Mouse (Mus musculus) activated CD4-positive, CD25-positive, alpha-beta regulatory T cell, adult 4 months (primary cell): ENCODE data around the gene Gpatch2l. TPM values are rescaled to one million over a fixed set of nuclear protein-coding genes. Genes with fewer than 3 reads are reported as not detected.

Source experiments
- ATAC-seq: one replicate; pipeline ENCODE4 v1.8.0; 2017
- polyA plus RNA-seq, 2 experiments: library from polyadenylated mRNA; unstranded; fragments of 100-300 nt; shearing (Covaris generic); gene quantifications; one replicate each; pipeline ENCODE4 v1.2.1; 2017

Gene Gpatch2l
- polyA plus RNA-seq = 10 to 100 TPM; 16.9 to 23.2 TPM

- peak; percentile 97 for ATAC-seq
These were observed at the start of gene Gpatch2l for GRCm38 (mm10) chr12:86241604-86242536. Gpatch2l (plus strand) TSS chr12:86241858.

GRCm38 (mm10) chr12:86192036-86192449, 49.6 kb upstream of the Gpatch2l start:
- no peak for ATAC-seq

DNA sequence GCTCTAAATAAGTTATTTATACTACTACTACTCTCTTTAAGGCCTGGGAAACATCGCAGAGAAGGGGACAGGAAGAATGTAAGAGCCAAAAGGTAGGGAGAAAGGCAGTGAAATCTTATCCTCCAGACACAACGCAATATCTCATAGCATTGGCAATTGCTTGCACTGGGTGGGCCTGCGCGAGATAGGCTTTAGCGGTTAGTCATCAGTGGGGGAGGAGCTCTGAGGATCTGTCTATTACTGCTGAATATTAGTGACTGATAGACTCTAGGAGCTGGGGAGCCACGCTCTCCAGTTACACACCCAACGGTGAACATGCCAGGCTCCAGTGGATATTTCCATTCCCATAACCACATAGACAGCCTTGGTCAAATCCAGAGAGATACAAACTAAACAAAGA, 44.7 kb upstream of the Gpatch2l start:
- no peak for ATAC-seq

DNA sequence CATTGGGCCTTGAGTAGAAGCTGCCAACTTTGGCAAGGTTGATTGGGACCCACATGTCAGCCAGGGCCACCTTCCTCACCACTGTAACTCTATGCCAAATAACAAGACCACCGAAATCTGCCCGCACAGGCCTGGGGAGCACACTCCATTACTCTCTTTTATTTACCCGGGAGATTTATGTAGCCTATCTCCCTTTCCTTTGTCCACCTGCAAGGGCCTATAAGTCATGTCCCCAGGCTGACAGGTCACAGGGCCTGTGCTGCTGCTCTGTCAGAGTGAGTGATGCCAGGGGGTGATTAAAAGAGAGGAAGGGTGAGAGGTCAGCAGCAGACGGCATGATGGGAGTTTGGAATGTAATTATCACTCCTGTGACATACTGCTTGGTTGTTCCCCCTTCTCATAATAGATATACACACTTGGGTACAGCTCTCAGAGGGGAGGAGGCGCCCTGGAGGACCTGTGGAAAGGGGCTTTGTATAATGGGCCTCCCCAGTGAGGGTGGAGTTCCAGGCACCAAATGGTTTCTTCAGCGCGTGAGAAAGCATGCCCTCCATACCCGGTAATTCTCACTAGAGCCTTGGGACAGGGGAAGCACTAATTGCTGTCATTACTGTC, 38.1 kb upstream of the Gpatch2l start:
- no peak for ATAC-seq

DNA sequence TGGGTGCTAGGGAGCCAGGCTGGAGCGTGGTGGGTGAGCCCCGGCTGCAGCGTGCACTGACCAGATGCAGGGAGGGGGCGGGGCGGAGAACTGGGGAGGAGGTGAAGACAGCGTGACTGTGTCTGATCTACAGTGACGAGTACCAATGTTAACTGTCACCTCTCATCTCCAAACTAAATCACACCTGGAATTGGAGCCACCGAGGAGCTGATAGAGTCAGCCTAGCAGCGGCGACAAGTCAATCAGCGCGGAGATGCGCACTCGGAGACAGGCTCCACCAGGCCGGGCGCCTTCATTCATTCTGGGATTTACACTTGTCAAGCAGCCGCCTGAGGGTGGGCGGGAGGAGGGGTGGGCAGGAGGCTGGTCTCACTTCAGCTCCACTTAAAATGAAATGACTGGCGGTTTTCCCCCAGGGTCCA, 30.5 kb upstream of the Gpatch2l start:
- ATAC-seq = no peak

DNA sequence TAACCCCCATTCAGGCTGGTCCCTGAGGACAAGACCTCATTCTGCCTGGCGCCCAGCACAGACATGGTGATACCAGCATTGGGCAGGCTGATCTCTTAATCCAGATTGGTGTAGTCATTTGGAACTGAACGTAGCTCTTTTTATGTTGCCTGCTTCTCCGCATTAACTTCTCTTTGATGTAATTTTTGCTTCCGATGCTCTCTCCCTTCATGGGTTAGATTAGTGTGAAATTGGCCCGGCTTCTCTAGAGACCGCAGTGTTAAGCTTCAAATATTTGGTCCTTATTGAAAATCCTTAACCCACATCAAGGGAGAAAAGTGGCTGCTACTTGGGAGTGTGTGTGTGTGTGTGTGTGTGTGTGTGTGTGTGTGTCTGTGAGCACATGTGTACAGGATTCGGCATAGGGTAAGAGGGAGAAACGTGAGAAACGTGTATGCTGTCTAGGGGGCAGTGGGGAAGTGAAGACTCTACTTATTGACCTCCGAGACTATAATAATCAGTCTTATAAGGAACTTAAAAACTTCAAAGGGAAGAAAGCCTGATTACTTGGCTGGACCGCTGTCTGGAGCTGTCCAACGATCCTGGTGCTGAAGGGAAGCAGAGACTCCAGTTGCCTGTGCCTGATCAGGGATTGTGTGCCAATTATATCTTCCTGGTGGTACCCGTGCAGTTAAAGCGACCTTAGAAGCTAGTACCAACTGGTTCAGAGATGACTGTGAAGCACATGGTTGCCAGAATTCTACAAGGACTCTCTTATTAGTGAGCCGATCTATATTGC, 28.8 kb upstream of the Gpatch2l start:
- ATAC-seq = no peak

GRCm38 (mm10) chr12:86214201-86214600, 27.5 kb upstream of the Gpatch2l start:
- ATAC-seq = no peak

GRCm38 (mm10) chr12:86216687-86217421, 24.8 kb upstream of the Gpatch2l start:
- no peak for ATAC-seq

DNA sequence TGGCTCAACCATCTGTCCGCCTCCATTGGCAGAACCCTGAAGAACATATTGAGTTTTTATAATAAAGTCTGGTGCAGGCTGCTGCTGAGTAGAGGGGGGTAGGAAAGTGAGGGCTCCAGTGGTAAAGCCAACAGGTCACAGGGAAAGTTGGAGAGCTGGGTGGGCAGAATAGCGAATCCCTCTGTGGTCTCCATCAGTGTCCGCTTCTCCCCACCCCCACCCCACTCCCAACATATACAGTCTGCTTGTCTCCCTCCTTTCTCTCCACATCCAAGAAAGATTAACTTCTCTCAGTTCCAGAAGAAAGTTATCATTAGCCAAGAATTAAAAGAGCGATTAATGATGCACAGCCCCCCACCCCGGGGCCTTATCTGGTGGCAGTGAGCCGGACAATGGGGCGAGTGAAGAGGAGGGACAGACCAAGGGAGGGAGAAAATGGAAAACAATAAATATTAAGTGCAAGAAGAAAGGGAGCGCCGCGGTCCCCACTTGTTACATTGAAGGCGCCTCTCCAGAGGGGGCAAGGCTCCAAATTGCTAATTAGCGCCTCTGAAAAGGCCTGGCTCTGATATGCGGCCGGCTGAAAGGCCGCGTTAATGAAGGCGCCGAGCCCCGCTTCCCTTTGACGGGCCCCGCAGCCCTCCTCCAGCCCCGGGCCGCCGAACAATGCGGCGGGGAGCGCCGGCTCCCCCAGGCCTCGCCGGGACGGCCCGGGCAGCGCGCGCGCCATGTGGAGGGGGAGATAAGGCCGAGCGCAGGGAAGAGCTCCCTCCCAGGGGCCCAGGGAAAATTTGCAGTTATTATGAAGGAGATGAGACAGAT, 21.2 kb upstream of the Gpatch2l start:
- ATAC-seq = no peak

GRCm38 (mm10) chr12:86221074-86221703, 20.5 kb upstream of the Gpatch2l start:
- ATAC-seq = no peak

DNA sequence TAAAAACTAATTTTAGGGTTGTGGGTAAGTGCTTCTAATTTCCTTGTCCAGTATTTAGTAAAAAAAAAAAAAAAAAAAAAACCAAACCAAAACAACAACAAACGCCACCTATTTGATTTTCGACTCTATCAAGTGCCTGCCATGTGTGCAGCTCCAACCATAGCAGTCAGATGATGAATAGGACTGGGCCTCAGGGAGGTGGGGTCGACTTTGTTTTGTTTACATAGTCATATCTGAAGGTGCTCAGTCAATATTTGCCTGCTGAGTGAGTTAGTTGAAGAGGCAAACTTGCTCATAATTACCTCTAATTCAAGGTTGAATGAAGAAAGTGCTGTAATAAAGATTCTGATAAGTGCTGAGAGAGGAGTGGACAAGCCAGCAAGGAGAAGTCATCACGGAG, 7.4 kb upstream of the Gpatch2l start:
- no peak for ATAC-seq

GRCm38 (mm10) chr12:86238736-86239135, 2.9 kb upstream of the Gpatch2l start:
- ATAC-seq = no peak

- ATAC-seq = no peak
These were observed 905 bp downstream of the Gpatch2l start for GRCm38 (mm10) chr12:86242563-86242962.

DNA sequence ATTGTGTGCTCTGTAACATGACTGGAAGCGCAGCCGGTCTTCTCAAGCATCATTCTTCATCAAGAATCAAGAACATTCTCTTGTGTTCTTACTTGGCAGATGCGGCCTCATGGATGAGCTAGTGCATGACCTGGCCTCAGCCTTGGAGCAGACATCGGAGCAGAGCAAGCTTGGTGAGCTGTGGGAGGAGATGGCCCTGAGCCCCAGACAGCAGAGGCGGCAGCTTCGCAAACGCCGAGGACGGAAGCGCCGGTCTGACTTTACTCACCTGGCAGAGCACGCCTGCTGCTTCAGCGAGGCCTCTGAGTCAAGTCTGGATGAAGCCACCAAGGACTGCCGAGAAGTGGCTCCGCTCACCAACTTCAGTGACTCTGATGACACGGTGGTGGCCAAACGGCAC, 2.3 kb downstream of the Gpatch2l start:
- no peak for ATAC-seq

- ATAC-seq = no peak
These were observed 8.5 kb downstream of the Gpatch2l start for GRCm38 (mm10) chr12:86250183-86250582.

DNA sequence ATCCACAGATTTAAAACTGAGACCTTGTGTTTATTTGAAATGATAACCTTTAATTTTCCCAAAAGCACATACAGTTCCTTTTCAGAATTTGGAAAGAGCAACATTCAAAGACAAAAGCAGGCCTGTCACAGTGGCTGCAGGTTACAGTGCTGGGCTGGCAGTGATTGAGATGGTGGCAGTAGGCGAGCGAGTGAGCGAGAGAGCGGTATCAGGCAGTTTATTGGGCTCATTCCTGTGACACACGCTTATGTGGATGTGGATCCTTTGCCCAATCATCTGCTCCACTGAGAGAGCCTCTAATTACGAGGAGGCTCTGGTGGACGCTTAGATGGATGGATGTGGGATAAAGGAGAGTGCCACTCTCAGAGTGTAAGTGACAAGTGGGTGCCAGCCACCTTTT, 13.3 kb downstream of the Gpatch2l start:
- ATAC-seq = no peak

GRCm38 (mm10) chr12:86271626-86272025, 30.0 kb downstream of the Gpatch2l start:
- ATAC-seq = no peak

GRCm38 (mm10) chr12:86274246-86274645, 32.6 kb downstream of the Gpatch2l start:
- no peak for ATAC-seq

- ATAC-seq = no peak
These were observed 34.1 kb downstream of the Gpatch2l start for GRCm38 (mm10) chr12:86275731-86276130.

DNA sequence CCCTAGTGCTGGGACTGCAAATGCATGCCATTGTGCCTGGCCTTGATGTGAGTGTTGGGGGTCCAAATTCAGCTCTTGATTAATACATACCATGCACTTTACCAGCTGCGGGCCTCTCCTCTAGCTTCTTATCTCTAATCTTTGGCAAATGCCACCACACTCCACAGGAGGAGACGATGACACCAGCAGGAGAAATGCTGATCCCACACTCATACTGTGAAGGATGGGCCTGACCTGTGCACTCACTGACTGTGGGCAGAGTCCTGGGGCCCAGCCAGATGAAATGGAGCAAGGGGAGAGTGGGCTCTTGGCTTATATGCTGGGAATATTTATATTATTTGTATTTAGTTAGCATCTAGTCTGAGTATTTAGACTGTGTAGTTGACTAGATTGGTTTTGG, 34.8 kb downstream of the Gpatch2l start:
- ATAC-seq = no peak

- ATAC-seq = no peak
These were observed 35.2 kb downstream of the Gpatch2l start for GRCm38 (mm10) chr12:86276895-86277294.
